Mouse (Mus musculus) T-cell, adult 2 months (primary cell): ENCODE data around the gene Hhatl.

Source experiments
- DNase-seq: peaks from one replicate; pipeline ENCODE4 v3.0.0; 2022; ENCODE audit warnings: low spot score

Hhatl gene

GRCm38 (mm10) chr9:121807546-121807945, 15.2 kb upstream of the Hhatl start:
- no peak for DNase-seq

- DNase-seq: no peak
Observed at GRCm38 (mm10) chr9:121802747-121803146, 10.4 kb upstream of the Hhatl start.

DNA sequence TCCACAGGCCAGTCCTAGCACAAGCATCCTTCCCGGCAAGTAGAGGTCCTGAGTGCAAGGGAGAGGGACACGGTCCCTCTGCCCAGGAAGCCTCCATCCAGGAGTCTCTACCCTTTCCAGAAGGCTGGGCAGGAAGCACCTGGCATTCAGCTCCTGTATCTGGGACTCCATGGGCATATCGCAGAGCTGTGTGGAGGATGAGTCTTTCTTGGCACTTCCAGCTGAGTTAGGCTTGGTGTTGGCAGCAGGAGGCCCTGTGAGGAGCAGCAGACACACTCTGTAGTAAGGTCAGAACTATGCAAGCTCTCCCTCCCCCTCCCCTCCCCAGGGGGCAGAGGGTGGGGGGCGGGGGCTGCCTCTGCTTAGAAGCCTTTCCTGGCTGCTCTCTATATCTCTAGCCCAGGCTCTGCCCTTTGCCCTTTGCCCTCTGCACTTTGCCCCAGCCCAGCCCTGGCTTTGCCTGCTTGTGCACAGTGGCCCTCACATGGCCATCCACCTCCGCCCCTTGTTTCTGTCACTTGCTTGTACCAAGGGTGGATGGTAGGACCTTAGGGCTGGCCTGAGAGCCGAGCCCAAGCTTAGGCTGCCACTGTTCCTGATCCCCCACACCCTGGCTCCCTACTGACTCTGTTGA, 6.7 kb upstream of the Hhatl start:
- no peak for DNase-seq

DNA sequence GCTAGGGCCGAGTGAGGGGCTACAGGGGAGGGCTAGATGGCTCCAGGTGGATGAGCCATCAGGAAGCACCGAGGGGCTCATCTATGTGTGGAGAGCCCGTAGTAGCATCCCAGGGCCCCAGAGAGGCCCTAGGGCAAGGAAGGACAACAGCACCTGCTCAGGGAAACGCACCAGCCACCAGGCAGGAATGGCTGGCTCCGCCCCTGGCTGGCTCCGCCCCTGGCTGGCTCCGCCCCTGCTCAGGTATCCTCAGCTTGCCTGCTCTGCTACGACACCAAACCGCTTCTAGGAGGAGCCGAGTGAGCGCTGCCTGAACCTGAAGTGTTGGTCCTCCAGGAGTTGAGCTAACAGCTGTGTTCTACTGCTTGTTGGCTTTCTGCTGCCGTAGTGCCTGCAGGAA, 5.4 kb upstream of the Hhatl start:
- no peak for DNase-seq

GRCm38 (mm10) chr9:121794972-121795539, 2.7 kb upstream of the Hhatl start:
- no peak for DNase-seq

DNA sequence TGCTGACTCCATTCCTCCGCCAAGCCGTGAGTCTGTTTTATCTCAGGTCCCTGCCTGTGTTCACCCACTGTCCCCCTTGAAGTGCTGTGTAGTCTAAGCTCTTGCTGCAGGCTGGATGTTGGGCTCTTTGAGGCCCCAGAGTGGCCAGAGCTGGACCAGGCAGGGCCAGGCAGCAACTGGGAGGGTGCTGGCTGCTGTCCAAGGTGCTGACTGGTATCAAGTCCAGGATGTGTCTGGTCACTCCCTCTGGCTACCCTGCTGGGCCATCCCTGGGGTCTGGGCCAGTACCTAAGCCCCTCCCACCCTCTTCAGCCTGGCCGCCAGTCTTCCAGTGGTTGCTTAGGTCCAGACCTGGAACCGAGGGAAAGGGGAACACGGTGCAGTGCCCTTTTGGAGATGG, 1.1 kb downstream of the Hhatl start:
- no peak for DNase-seq

DNA sequence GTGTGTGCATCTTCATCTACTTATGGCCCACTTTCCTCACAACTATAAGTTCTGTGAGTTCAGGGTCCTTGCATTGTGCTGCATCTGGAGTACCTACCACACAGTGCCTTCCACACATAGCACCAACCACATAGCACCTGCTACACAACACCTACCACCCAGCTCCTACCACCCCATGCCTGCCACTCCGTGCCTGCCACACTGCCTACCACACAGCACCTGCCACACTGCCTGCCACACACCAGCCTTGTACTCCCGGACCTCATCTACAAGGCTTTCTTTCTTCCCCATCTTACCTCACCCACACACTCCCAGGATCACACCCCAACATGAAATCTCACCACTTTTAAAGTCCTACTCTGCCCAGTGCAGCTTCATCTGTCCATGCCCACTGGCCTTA, 5.9 kb downstream of the Hhatl start:
- no peak for DNase-seq

- no peak for DNase-seq
Observed at GRCm38 (mm10) chr9:121785261-121785660, 7.0 kb downstream of the Hhatl start.

DNA sequence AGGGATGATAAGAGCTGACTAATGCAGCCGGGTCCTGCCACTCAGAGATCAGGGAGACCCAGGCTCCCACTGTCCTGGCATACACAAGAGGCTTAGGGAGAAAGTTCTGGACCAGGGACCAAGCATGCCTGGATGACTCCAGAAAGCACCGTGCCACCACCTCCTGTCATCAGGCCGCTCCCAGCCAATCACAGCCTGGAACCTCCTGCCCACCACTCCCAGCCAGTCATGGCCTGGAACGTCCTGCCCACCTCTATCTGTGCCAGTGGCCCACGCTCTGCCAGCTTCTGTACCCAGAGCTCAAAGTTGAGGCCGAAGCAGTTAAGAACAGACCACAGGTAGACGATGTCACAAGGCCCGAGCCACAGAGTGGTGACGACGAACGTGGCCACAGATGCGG, 7.5 kb downstream of the Hhatl start:
- DNase-seq: no peak

- DNase-seq: no peak
Observed at GRCm38 (mm10) chr9:121778066-121778624, 14.2 kb downstream of the Hhatl start.

DNA sequence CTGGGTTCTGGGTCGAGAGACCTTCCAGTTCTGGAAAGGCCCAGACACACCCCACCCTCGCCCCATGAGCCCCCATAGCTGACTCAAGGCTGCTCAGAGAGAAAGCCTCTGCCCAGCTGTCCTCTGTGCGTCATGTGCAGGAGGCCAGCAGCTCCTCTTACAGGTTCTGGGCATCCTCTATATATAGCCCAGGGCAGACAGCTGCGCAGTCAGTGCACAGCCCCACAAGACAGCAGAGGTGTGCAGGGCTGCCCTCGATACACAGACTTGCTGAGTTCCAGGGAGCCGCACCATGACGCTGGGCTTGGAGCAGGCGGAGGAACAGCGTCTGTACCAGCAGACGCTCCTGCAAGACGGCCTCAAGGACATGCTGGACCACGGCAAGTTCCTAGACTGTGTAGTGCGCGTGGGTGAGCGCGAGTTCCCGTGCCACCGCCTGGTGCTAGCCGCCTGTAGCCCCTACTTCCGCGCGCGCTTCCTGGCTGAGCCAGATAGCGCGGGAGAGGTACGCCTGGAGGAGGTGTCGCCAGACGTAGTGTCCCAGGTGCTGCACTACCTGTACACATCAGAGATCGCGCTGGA, 14.7 kb downstream of the Hhatl start, which contains the start of gene Klhl40:
Gene Klhl40, plus strand, starts transcription at position 124 of the 582 bp plus-strand sequence.
- DNase-seq: no peak

- no peak for DNase-seq
Observed at GRCm38 (mm10) chr9:121776511-121776910, 15.8 kb downstream of the Hhatl start.

- no peak for DNase-seq
Observed at GRCm38 (mm10) chr9:121775951-121776350, 16.4 kb downstream of the Hhatl start.

GRCm38 (mm10) chr9:121772412-121772811, 19.9 kb downstream of the Hhatl start:
- DNase-seq: no peak

DNA sequence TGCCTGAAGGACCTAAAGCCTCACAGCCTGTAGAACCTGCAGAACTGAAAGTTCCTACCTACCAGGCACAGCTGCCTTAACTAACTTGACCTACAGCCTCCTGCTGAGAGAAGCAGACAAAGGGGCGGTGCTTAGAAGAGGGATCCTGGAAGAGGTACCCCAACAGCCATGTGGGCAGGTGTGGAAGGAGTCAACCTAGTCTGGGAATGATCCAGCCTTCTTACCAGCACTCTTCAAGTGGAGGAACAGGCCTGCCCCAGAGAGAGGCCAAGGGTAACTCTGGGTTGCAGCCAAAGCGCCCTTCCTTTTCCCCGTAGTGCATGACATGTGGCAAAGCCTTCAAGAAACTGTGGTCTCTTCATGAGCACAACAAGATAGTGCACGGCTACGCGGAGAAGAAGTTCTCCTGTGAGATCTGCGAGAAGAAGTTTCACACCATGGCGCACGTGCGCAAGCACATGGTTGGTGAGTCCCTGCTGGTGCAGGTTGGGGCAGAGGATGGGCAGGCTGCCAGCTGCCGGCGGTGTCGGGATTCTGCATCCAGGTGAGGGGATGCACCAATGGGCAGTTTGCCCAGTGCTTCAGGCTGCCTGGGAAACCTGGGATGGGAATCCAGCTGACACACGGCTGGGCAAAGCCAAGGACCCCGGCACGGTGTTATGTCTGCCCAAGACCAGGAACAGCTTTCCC, 27.0 kb downstream of the Hhatl start:
- no peak for DNase-seq

DNA sequence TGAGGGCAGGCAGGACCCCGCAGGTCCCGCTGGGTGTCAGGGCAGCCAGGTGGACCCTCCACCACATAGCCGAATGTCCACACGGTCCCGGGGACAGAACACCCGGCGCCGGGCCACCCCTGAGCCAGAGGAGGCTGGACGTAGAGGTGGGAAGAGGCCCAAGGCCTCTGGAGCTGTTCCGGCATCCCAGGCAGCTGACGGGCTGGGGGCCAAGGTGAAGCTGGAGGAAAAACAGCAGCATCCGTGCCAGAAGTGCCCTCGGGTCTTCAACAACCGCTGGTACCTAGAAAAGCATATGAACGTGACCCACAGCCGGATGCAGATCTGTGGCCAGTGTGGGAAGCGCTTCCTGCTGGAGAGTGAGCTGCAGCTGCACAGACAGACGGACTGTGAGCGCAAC, 28.6 kb downstream of the Hhatl start:
- DNase-seq: no peak

DNA sequence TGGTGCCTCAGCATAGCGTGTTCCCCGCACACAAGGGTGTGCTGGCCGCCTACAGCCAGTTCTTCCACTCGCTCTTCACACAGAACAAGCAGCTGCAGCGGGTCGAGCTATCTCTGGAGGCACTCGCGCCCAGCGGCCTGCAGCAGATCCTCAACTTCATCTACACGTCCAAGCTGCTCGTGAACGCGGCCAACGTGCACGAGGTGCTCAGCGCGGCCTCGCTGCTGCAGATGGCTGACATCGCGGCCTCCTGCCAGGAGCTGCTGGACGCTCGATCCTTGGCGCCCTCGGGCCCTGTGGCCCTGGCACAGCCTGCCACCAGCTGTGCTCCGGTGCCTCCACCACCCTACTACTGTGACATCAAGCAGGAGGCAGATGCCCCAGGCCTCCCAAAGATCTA, 29.5 kb downstream of the Hhatl start:
- DNase-seq: no peak

DNA sequence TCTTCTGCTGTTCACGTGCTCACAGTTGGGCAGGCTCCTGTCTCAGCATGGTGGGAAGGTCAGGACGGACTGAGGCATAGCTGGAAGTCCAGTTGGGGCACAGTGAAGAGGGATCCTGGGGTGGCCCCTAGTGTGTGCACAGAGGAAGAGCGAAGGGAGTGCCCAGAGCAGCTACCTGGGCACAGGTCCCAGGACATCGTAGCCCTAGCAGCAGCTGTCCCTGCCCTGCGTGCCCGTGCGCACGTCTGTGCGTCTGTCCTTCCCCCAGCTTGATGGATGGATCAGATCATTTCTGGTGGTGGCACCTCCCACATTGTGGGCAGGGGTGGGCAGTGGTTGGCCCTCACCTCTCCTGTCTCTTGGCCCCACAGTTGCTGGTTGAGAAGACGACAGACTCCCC, 30.1 kb downstream of the Hhatl start:
- no peak for DNase-seq

- DNase-seq: no peak
Observed at GRCm38 (mm10) chr9:121761787-121762186, 30.5 kb downstream of the Hhatl start.

GRCm38 (mm10) chr9:121761091-121761665, 31.1 kb downstream of the Hhatl start:
- no peak for DNase-seq

- DNase-seq: no peak
Observed at GRCm38 (mm10) chr9:121760271-121761090, 31.8 kb downstream of the Hhatl start.
